Mouse (Mus musculus): ENCODE measurements at regions not wholly inside any gene's neighbourhood (a gene's known extent, or its start where the extent isn't known, plus 50 kb on each side); places are given as distances from the start of the nearest gene placed in this dataset.
A peak's percentile ranks its signal among the peaks of the same experiment; 100 is the strongest.

DNA sequence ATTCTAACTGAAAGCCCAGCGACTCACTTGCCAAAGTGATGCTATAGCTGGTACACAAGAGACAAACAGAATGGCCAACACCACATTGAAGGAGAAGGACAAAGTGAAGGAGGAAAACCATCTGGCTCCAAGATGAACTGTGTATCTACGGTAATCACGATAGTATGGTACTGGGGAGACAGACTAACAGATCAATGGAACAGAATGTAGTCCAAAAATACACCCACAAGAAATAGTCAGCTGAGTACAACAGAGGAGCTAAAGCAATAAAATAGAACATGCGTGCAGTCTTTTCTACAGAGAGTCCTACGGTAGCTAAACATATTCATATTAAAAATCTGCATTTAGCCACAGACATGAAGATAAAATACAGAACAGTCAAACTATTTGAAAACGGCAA, 92.4 kb upstream of the Tmem150c start:
- Histone ChIP-seq H3K27me3 (ENCODE audit: control insufficient read depth, insufficient read depth, low read depth, low read length) (no peaks in the 10 kb centered on the region), H3K4me3 (ENCODE audit: low read depth, low read length) (no peak overlapping the region), H3K9me3 (replicated peaks; ENCODE audit: control insufficient read depth, low read length) (no peaks in the 10 kb centered on the region), H3K4me2 (ENCODE audit: low read depth, low read length) (no peak overlapping the region), H3K4me1 (ENCODE audit: control insufficient read depth, low read depth, low read length) (no peaks in the 10 kb centered on the region), H3K9ac (ENCODE audit: low read depth, low read length) (no peak overlapping the region), H3K27ac (ENCODE audit: low read length) (no peak overlapping the region), H3K36me3 (ENCODE audit: control insufficient read depth, insufficient read depth) (no peaks in the 10 kb centered on the region)
- WGBS (ENCODE audit: insufficient replicate concordance) = 66% methylated on average over 6 of the region's 6 CpGs
- ATAC-seq (ENCODE audit: low read depth) = no peak

- WGBS (ENCODE audit: insufficient replicate concordance) = 45% methylated on average over 3 of the region's 3 CpGs
- no peaks in the 10 kb centered on the region for H3K4me1 ChIP-seq (ENCODE audit: control insufficient read depth, low read depth, low read length)
- H3K4me3 ChIP-seq (ENCODE audit: low read depth, low read length) = no peak overlapping the region
- ATAC-seq (ENCODE audit: low read depth) = no peak
- no peak overlapping the region for H3K27ac ChIP-seq (ENCODE audit: low read length)
- H3K36me3 ChIP-seq (ENCODE audit: control insufficient read depth, insufficient read depth) = no peaks in the 10 kb centered on the region
- H3K9me3 ChIP-seq (replicated peaks; ENCODE audit: control insufficient read depth, low read length) = no peaks in the 10 kb centered on the region
- H3K27me3 ChIP-seq (ENCODE audit: control insufficient read depth, insufficient read depth, low read depth, low read length) = no peaks in the 10 kb centered on the region
- H3K9ac ChIP-seq (ENCODE audit: low read depth, low read length) = no peak overlapping the region
- H3K4me2 ChIP-seq (ENCODE audit: low read depth, low read length) = no peak overlapping the region
These were observed 90.1 kb upstream of the Tmem150c start for GRCm38 (mm10) chr5:100249757-100250156.

GRCm38 (mm10) chr5:100248611-100249010, 89.0 kb upstream of the Tmem150c start:
- Histone ChIP-seq H3K9ac (ENCODE audit: low read depth, low read length) (no peak overlapping the region), H3K4me3 (ENCODE audit: low read depth, low read length) (no peak overlapping the region), H3K4me1 (ENCODE audit: control insufficient read depth, low read depth, low read length) (no peaks in the 10 kb centered on the region), H3K36me3 (ENCODE audit: control insufficient read depth, insufficient read depth) (no peaks in the 10 kb centered on the region), H3K27me3 (ENCODE audit: control insufficient read depth, insufficient read depth, low read depth, low read length) (no peaks in the 10 kb centered on the region), H3K27ac (ENCODE audit: low read length) (no peak overlapping the region), H3K4me2 (ENCODE audit: low read depth, low read length) (no peak overlapping the region), H3K9me3 (replicated peaks; ENCODE audit: control insufficient read depth, low read length) (no peaks in the 10 kb centered on the region)
- ATAC-seq (ENCODE audit: low read depth) = no peak
- WGBS (ENCODE audit: insufficient replicate concordance) = 50% methylated on average over 5 of the region's 5 CpGs

GRCm38 (mm10) chr5:100246709-100247108, 87.1 kb upstream of the Tmem150c start:
- H3K4me1 ChIP-seq (ENCODE audit: control insufficient read depth, low read depth, low read length) = no peaks in the 10 kb centered on the region
- no peak overlapping the region for H3K4me3 ChIP-seq (ENCODE audit: low read depth, low read length)
- H3K27me3 ChIP-seq (ENCODE audit: control insufficient read depth, insufficient read depth, low read depth, low read length) = no peaks in the 10 kb centered on the region
- H3K27ac ChIP-seq (ENCODE audit: low read length) = no peak overlapping the region
- H3K4me2 ChIP-seq (ENCODE audit: low read depth, low read length) = no peak overlapping the region
- H3K36me3 ChIP-seq (ENCODE audit: control insufficient read depth, insufficient read depth) = no peaks in the 10 kb centered on the region
- no peak overlapping the region for H3K9ac ChIP-seq (ENCODE audit: low read depth, low read length)
- no peak for ATAC-seq (ENCODE audit: low read depth)
- H3K9me3 ChIP-seq (replicated peaks; ENCODE audit: control insufficient read depth, low read length) = no peaks in the 10 kb centered on the region
- 88% methylated on average over 2 of the region's 2 CpGs for WGBS (ENCODE audit: insufficient replicate concordance)

DNA sequence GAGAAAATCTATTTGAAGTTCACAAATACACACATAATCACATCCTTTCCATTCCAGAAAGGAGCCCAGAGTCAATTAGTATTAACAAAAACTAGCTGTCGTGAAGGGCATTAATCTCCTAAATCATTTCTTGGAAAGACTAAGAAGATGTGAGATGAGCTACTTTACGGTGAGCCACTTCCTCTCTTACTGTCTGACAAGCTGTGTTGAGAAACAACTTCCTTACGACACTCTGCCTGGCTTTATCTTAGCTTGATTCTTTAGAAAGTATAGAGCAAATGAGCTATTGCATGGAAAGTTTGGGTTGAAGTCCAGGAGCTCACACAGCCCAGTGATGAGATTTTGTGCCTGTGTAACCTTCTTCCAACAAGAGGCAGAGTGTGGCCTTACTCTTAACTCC, 85.2 kb upstream of the Tmem150c start:
- WGBS (ENCODE audit: insufficient replicate concordance) = 9% methylated on average over 3 of the region's 3 CpGs
- no peaks in the 10 kb centered on the region for H3K4me1 ChIP-seq (ENCODE audit: control insufficient read depth, low read depth, low read length)

GRCm38 (mm10) chr5:100240876-100241275, 81.3 kb upstream of the Tmem150c start:
- Histone ChIP-seq H3K9me3 (replicated peaks; ENCODE audit: control insufficient read depth, low read length) (no peaks in the 10 kb centered on the region), H3K27ac (ENCODE audit: low read length) (no peak overlapping the region), H3K9ac (ENCODE audit: low read depth, low read length) (no peak overlapping the region), H3K27me3 (ENCODE audit: control insufficient read depth, insufficient read depth, low read depth, low read length) (no peaks in the 10 kb centered on the region), H3K36me3 (ENCODE audit: control insufficient read depth, insufficient read depth) (no peaks in the 10 kb centered on the region), H3K4me1 (ENCODE audit: control insufficient read depth, low read depth, low read length) (no peaks in the 10 kb centered on the region), H3K4me2 (ENCODE audit: low read depth, low read length) (no peak overlapping the region), H3K4me3 (ENCODE audit: low read depth, low read length) (no peak overlapping the region)
- 57% methylated on average over 6 of the region's 6 CpGs for WGBS (ENCODE audit: insufficient replicate concordance)
- no peak for ATAC-seq (ENCODE audit: low read depth)

More for the DNA sequence above, 85.2 kb upstream of the Tmem150c start:
- ATAC-seq (ENCODE audit: low read depth) = no peak
- no peaks in the 10 kb centered on the region for H3K27me3 ChIP-seq (ENCODE audit: control insufficient read depth, insufficient read depth, low read depth, low read length)
- no peak overlapping the region for H3K9ac ChIP-seq (ENCODE audit: low read depth, low read length)
- H3K4me2 ChIP-seq (ENCODE audit: low read depth, low read length) = no peak overlapping the region
- no peak overlapping the region for H3K27ac ChIP-seq (ENCODE audit: low read length)
- no peak overlapping the region for H3K4me3 ChIP-seq (ENCODE audit: low read depth, low read length)
- H3K36me3 ChIP-seq (ENCODE audit: control insufficient read depth, insufficient read depth) = no peaks in the 10 kb centered on the region
- H3K9me3 ChIP-seq (replicated peaks; ENCODE audit: control insufficient read depth, low read length) = no peaks in the 10 kb centered on the region

- Histone ChIP-seq H3K4me2 (ENCODE audit: low read depth, low read length) (no peak overlapping the region), H3K36me3 (ENCODE audit: control insufficient read depth, insufficient read depth) (no peaks in the 10 kb centered on the region), H3K27ac (ENCODE audit: low read length) (no peak overlapping the region), H3K4me3 (ENCODE audit: low read depth, low read length) (no peak overlapping the region), H3K4me1 (ENCODE audit: control insufficient read depth, low read depth, low read length) (no peaks in the 10 kb centered on the region), H3K27me3 (ENCODE audit: control insufficient read depth, insufficient read depth, low read depth, low read length) (no peaks in the 10 kb centered on the region), H3K9ac (ENCODE audit: low read depth, low read length) (no peak overlapping the region), H3K9me3 (replicated peaks; ENCODE audit: control insufficient read depth, low read length) (no peaks in the 10 kb centered on the region)
- peak; percentile 53 for ATAC-seq (ENCODE audit: low read depth)
- 27% methylated on average over 7 of the region's 7 CpGs for WGBS (ENCODE audit: insufficient replicate concordance)
These were observed 80.0 kb upstream of the Tmem150c start for GRCm38 (mm10) chr5:100239632-100240031.

DNA sequence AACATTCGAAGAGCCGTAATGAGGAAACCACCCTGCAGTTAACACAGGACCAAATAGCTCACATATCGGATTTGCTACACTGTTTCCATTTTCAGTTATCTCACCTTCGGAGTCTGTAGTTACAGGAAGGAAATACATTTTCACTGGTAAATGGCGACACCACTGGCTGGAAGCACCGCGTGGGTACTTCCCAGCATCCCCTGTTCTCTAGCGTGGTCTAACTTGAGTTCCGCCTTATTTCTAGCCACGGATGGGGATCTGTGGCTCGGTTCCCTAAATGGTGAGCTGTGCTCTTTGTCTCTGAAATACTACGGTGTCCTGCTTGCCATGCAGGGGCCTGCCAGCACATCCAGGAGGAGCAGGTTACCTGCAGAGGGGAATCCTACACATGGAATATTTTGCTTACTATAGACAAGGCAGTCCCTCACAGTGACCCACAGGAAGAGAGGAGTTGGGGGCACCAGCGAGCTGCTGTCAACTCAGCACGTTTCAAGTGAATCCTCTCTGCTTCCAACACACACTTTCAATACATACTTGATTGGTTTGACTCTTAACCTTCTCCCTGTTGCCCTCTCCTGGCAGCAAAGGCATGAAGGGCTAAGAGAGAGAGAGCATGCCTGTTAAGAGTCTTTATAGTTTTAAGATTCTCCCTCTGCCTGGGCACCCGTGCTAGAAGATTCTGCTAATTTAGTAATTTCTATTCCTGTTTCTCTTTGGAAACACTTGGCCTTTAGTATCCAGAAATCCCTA, 78.9 kb upstream of the Tmem150c start:
- no peak for ATAC-seq (ENCODE audit: low read depth)
- H3K4me2 ChIP-seq (ENCODE audit: low read depth, low read length) = no peak overlapping the region
- H3K27me3 ChIP-seq (ENCODE audit: control insufficient read depth, insufficient read depth, low read depth, low read length) = no peaks in the 10 kb centered on the region
- H3K9me3 ChIP-seq (replicated peaks; ENCODE audit: control insufficient read depth, low read length) = no peaks in the 10 kb centered on the region
- no peaks in the 10 kb centered on the region for H3K36me3 ChIP-seq (ENCODE audit: control insufficient read depth, insufficient read depth)
- 59% methylated on average over 15 of the region's 15 CpGs for WGBS (ENCODE audit: insufficient replicate concordance)
- H3K27ac ChIP-seq (ENCODE audit: low read length) = no peak overlapping the region
- no peak overlapping the region for H3K4me3 ChIP-seq (ENCODE audit: low read depth, low read length)
- no peaks in the 10 kb centered on the region for H3K4me1 ChIP-seq (ENCODE audit: control insufficient read depth, low read depth, low read length)
- no peak overlapping the region for H3K9ac ChIP-seq (ENCODE audit: low read depth, low read length)

GRCm38 (mm10) chr5:100237674-100238278, 78.2 kb upstream of the Tmem150c start:
- no peak overlapping the region for H3K4me3 ChIP-seq (ENCODE audit: low read depth, low read length)
- no peak overlapping the region for H3K4me2 ChIP-seq (ENCODE audit: low read depth, low read length)
- H3K9ac ChIP-seq (ENCODE audit: low read depth, low read length) = no peak overlapping the region
- WGBS (ENCODE audit: insufficient replicate concordance) = 79% methylated on average over 12 of the region's 12 CpGs
- H3K27me3 ChIP-seq (ENCODE audit: control insufficient read depth, insufficient read depth, low read depth, low read length) = no peaks in the 10 kb centered on the region
- no peaks in the 10 kb centered on the region for H3K36me3 ChIP-seq (ENCODE audit: control insufficient read depth, insufficient read depth)
- H3K27ac ChIP-seq (ENCODE audit: low read length) = no peak overlapping the region
- H3K4me1 ChIP-seq (ENCODE audit: control insufficient read depth, low read depth, low read length) = no peaks in the 10 kb centered on the region
- H3K9me3 ChIP-seq (replicated peaks; ENCODE audit: control insufficient read depth, low read length) = no peaks in the 10 kb centered on the region
- no peak for ATAC-seq (ENCODE audit: low read depth)

Data from liver, embryonic 16.5 days (tissue).